Mouse (Mus musculus) T-helper 2 cell (primary cell): Measurements from ENCODE around the gene Obscn.

Experiments used
- in situ Hi-C: fragments of 300-600 bp; cut with MboI, MseI; formaldehyde crosslinking; loops from one replicate; pipeline ENCODE4 v1.15.1; 2025; ENCODE audit warnings: high pct_unique_total_duplicates

Obscn gene

GRCm38 (mm10) chr11:58983691-58984341 lies 152.4 kb downstream of the Obscn start:
- in situ Hi-C loops, result no loop called here

- in situ Hi-C loops, result no loop called here
Measured at GRCm38 (mm10) chr11:58982471-58983097, 153.6 kb downstream of the Obscn start.

GRCm38 (mm10) chr11:58981541-58982447 lies 154.4 kb downstream of the Obscn start:
- in situ Hi-C loops, result no loop called here

- in situ Hi-C loops, result no loop called here
Measured at GRCm38 (mm10) chr11:58980381-58980990, 155.7 kb downstream of the Obscn start.

GRCm38 (mm10) chr11:58979661-58980060 lies 156.5 kb downstream of the Obscn start:
- in situ Hi-C loops, result no loop called here

- in situ Hi-C loops, result no loop called here
Measured at GRCm38 (mm10) chr11:58979183-58979582, 157.0 kb downstream of the Obscn start.

GRCm38 (mm10) chr11:58978706-58979030 lies 157.5 kb downstream of the Obscn start:
- in situ Hi-C loops, result no loop called here

- in situ Hi-C loops, result no loop called here
Measured at GRCm38 (mm10) chr11:58978027-58978705, 158.0 kb downstream of the Obscn start, which contains the start of gene Trim11. Trim11 (plus strand) TSS chr11:58978093.

- in situ Hi-C loops, result no loop called here
Measured at GRCm38 (mm10) chr11:58977607-58978026, 158.6 kb downstream of the Obscn start.

GRCm38 (mm10) chr11:58977150-58977549 lies 159.1 kb downstream of the Obscn start:
- in situ Hi-C loops, result no loop called here

- in situ Hi-C loops, result no loop called here
Measured at GRCm38 (mm10) chr11:58974414-58974813, 161.8 kb downstream of the Obscn start.

- in situ Hi-C loops, result no loop called here
Measured at GRCm38 (mm10) chr11:58971796-58972195, 164.4 kb downstream of the Obscn start.

- in situ Hi-C loops, result no loop called here
Measured at GRCm38 (mm10) chr11:58970831-58971530, 165.2 kb downstream of the Obscn start.

- in situ Hi-C loops, result no loop called here
Measured at GRCm38 (mm10) chr11:58969659-58970058, 166.5 kb downstream of the Obscn start.

GRCm38 (mm10) chr11:58969027-58969426 lies 167.2 kb downstream of the Obscn start:
- in situ Hi-C loops, result no loop called here

GRCm38 (mm10) chr11:58968551-58968950 lies 167.7 kb downstream of the Obscn start:
- in situ Hi-C loops, result no loop called here

GRCm38 (mm10) chr11:58967346-58967745 lies 168.9 kb downstream of the Obscn start:
- in situ Hi-C loops, result no loop called here

GRCm38 (mm10) chr11:58965001-58965760 lies 171.0 kb downstream of the Obscn start:
- in situ Hi-C loops, result no loop called here

GRCm38 (mm10) chr11:58964216-58964615 lies 172.0 kb downstream of the Obscn start:
- in situ Hi-C loops, result no loop called here

GRCm38 (mm10) chr11:58963543-58963942 lies 172.7 kb downstream of the Obscn start:
- in situ Hi-C loops, result no loop called here
